Mouse (Mus musculus) cortical plate, adult 2 months (tissue): ENCODE data around the gene Nkap.

Source experiments
- CTCF ChIP-seq: fragments of 200-500 bp; IDR thresholded peaks from 2 replicates; pipeline ENCODE4 v1.5.1; 2011; ENCODE audit warnings: mild to moderate bottlenecking, control low read depth, low read length; ENCODE audit not compliant: insufficient read depth; ENCODE audit errors: extremely low read depth
- POLR2A ChIP-seq: fragments of 200-500 bp; IDR thresholded peaks from 2 replicates; pipeline ENCODE4 v1.6.1; 2011; ENCODE audit warnings: mild to moderate bottlenecking, low read length, control low read depth; ENCODE audit not compliant: insufficient read depth; ENCODE audit errors: extremely low read depth

DNA sequence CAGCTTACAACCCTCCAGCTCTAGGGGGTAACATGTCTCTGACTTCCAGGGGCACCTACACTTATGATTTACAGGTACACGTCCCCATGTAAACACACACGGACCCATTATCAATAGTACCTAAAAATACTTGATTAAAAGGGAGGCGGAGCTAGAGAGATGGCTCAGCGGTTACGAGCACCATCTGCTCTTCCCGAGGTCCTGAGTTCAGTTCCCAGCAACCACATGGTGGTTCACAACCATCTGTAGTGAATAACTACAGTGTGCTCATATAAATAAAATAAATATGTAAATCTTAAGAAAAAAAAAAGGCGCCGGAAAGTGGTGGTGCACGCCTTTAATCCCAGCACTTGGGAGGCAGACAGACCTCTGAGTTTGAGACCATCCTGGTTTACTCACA lies 40.9 kb upstream of the Nkap start:
- TF ChIP-seq CTCF, result no peak
- TF ChIP-seq POLR2A, result no peak
